Mouse (Mus musculus): ENCODE results near the gene Pigo. TPM values are rescaled to one million over a fixed set of nuclear protein-coding genes. Genes with fewer than 3 reads are reported as not detected.

The Pigo gene
- polyA plus RNA-seq (2012; rRNA removed) = 13.3 and 13.9 TPM in 2 replicates

DNA sequence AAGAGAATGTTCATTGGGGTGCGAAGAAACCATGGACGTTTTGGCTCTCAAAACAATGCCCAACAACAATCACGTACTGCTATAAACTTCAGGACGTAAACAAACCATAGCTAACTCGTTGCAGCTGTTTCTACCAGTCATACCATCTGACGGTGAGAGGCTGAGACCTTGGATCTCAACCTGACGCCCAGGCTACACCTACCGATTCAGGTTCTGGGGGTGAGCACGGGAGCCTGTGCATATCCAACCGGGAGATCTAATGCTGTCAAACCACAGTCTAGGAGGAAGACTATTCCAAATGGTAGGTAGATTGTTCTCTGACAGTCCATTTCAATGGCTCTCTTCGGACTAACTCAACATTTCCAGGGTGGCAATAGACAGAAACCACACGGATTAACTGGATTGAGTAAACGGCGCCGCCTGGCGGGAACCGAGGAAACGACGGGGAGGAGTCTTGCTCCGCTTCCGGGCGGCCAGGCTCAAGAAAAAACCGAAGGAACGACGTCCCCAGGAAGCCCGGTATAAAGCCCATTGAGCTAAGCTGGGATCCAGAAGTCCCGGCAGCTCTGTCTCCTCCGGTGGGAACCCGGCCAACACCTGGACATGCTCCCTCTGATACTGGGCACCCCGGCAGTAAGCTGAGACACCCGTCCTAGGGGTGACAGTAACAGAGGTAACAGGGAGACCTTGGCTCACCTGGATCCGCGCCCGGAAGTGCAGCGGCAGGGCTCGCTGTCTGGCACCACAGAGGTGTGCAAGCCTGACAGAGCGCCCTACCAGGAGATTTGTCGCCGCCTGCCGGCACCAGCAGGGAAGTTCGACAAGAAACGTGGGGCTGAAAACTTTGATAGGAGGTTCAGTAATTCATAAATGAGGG, at the start of gene Pigo:
TSS of gene Pigo (minus strand) at position 736 of the 877 bp plus-strand sequence.

DNA sequence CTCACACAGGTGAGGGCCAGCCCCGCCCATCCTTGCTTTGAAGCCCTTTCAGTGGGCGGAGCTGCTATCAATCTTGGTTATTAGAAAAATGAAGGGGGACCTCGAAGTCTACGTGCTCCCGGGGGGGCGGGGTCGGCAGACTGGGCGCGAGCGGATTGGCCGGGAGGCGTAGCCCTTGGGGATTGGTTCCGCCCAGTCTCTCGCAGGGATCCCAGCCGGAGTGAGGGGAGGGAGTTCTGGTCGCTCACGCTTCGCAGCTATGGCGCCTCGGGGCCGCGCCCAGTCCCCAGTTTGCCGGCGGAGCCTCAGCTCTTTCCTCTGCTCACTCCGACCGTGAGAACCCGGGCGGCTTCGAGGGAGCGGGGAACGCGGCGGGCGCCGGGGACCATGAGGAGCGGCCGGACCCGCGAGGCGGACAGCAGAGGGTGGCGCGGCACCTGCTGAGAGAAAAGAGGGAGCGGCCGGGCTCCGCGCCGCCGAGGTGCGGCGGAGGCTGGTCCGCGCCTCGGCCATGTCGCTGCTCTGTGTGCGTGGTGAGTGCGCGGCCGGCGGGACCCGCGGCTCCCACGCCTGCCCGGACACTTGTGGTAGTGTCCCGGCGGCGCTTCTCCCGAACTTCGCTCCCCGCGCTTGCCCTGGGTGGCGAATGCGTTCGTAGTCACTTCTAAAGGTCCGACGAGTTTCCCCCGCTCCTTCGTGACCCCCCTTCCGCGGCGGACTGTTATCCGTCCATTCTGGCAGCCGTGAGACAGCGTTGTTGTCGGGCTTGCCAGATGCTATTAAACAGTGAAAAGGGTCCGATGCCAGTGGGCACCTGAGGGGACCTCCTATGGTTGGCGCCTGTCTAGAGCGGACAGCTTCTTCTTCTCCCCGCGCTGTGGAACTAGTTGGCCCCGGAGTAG, 33.4 kb upstream of the Pigo start, which contains the start of gene Unc13b:
TSS of gene Unc13b (plus strand) at position 201 of the 902 bp plus-strand sequence.

DNA sequence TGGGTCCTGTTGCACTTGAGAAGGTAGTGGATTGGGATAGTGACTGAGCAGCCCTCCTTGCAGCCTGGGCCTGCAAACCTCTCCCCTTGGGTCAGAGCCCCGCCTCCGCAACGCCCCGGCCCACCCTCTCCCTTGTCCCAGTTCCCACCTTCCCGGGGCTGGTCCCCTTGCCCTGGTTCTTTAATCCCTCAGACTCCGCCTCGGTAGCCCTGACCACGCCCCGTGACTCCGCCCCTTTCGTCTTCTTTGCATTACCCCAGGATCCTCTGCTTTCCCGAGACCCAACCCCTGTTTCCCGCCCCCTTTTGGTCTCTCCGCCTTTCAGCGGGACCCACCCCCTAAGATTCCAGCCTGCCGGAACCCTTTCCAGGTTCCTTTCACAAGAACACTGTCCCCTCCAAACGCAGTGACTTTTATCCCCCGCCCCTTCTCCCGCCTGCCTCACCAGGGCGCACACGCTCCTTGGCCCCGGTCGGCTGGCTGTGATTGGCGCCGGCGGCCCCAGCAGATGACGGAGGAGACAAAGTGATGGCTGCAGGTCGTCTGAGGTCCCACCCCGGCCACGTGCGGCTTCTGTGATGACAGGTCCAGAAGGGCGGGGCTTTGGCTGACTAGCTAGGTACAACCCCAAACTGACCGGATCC, 20.2 kb upstream of the Pigo start, which contains the start of gene Fam214b:
TSS of gene Fam214b (minus strand) at position 562 of the 644 bp plus-strand sequence.

DNA sequence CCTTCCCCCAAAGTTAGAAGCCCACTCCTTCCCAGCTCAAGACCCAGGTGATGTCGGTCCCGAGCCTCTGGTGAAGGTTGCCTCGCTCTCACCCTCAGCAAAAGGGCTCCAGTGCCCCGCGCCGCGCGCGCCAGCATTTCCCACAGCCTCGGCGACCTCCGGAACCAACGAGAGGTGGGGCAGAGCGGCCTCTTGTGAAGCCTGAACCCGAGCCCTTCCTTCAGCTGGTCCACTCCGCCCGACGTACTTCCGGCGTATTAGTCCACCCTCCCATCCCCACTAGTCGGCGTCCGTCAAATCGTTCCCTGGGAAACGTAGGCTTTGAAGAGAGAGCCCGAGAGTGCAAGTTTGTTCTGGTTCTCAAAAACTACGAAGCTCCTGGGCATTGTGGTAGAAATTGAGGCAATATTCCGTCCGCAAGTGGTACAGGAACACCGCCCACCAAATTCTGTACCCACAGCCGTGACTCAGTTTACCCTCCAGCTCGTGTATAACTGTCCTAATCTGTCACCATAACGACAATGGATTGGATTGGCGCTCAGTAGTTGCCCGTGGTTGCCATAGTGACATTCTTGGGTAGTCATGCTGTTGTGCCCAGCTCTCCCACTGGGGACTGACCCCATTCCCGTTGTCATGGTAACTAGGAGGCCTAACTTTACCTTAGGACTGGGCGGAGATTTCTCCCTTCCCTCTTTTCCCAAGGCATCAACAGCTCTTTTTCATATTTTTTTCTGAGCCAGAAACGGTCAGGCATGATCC, 5.8 kb upstream of the Pigo start, which contains the start of gene Stoml2:
TSS of gene Stoml2 (minus strand) at position 474 of the 759 bp plus-strand sequence.

DNA sequence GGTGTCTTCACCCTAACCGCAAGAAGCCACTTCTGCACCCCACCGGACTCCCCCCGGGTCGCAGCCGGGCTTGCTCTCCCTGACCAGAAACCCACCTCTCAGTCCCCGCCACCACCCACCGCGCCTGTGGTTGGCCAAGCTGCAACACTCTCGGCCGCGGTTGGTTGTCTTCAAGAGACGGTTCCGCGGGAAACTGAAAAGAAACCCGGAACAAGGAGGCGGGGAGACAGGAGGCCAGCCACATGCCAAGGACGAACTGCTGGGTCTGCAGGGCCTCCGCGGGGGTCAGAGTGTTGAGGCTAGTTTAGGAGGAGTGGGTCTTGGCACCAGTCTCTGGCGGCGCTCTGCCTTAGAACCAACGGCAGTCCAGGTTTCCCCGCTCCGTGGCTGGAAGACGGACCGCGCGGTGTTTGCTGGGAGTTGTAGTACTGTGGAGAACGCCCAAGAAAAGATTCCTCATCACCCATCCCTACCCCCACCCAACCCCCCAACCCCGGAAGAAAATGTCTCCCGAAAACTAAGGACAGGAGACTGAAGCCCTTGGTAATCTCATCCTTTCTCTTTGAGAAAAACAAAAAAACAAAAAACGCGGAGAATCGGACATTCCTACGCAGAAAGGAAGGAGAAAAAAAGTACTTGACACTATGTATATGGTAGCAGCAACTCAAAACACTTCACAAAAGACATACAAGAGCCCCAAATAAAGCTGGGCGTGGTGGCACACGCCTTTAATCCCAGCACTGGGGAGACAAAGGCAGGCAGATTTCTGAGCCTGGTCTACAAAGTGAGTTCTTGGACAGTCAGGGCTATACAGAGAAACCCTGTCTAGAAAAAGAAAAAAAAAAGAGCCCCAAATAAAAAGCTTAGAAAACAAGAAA, 15.2 kb downstream of the Pigo start, which contains the start of gene Fancg:
TSS of gene Fancg (minus strand) at position 346 of the 878 bp plus-strand sequence.

DNA sequence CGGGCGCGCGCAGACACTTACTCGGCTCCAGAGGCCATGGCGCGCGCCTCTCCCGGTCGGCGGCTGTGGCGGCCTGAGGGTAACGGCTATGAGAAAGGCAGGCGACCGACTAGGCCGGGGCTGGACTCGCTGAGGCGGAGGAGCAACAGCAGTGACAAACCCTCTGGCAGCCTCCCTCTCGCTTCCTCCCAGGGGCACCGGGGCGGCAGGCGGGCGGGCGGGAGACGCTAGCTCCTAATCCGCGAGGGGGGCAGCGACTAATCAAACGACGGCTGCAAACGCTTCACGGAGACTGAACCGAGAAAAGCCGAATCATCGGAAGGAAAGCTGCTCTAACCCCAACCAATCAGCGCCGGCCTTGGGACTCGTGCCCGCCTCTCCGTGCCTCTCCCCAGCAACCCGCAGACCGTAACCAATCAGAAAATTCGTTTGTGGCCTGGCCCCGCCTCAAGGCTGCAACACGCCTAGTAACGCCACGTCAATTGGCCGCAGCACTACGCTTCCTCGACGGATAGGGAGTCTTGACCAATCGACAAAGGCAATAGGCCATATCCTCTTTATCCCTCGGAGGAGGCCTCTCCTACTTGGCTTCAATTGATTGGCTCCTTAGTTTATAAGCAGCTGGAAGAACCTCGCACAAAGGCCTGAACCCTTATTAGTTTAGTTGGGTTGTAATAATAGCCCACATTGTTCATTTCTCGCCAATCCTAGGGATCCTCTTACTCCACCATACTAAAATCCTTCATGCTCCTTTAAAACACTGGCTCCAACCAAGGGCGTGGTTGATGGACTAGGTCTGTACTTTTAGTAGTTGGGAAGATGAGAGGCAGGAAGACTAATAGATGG, 25.3 kb downstream of the Pigo start, which contains the start of gene Vcp:
TSS of gene Vcp (minus strand) at position 367 of the 846 bp plus-strand sequence.

DNA sequence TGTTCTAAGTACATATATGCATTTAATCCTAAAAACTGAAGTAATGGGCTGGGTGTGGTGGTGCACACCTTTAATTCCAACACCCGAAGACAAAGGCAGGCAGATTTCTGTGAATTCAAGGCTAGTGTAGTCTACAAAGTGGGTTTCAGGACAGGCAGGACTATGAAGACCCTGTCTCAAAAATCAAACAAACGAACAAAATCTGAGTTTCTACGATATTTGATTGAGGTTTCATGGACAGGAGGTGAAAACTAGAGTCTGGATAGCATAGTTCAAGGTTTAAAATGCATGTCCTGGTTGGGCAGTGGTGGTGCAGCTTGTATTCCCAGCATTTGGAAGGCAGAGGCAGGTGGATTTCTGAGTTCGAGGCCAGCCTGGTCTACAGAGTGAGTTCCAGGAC, 56.3 kb downstream of the Pigo start, which contains the start of gene 1700022I11Rik:
TSS of gene 1700022I11Rik (plus strand) at position 301 of the 400 bp plus-strand sequence.

Other genes with a start within 250 kb of the Pigo start
- not detected in 2 replicates for gene Fam205a1, start 171.9 kb downstream of the Pigo start, polyA plus RNA-seq (2012; rRNA removed)
- gene Gm12394, start 169.0 kb downstream of the Pigo start, polyA plus RNA-seq (2012; rRNA removed) = not detected in 2 replicates
- gene Fam205c, start 151.6 kb downstream of the Pigo start, polyA plus RNA-seq (2012; rRNA removed) = not detected in 2 replicates
- gene Phf24, start 109.2 kb downstream of the Pigo start, polyA plus RNA-seq (2012; rRNA removed) = 1.5 and 2.4 TPM in 2 replicates
- gene Dnajb5, start 76.0 kb downstream of the Pigo start, polyA plus RNA-seq (2012; rRNA removed) = 10.8 and 12.7 TPM in 2 replicates
- not detected in 2 replicates for gene 1700022I11Rik, start 56.2 kb downstream of the Pigo start, polyA plus RNA-seq (2012; rRNA removed)
- 135 and 178 TPM in 2 replicates for gene Vcp, start 25.3 kb downstream of the Pigo start, polyA plus RNA-seq (2012; rRNA removed)
- 5.1 and 5.2 TPM in 2 replicates for gene Fancg, start 15.3 kb downstream of the Pigo start, polyA plus RNA-seq (2012; rRNA removed)
- gene Stoml2, start 5.9 kb upstream of the Pigo start, polyA plus RNA-seq (2012; rRNA removed) = 49.2 and 49.5 TPM in 2 replicates
- 11.8 and 13.7 TPM in 2 replicates for gene Fam214b, start 20.4 kb upstream of the Pigo start, polyA plus RNA-seq (2012; rRNA removed)
- 7.0 TPM in 2 replicates for gene Unc13b, start 33.1 kb upstream of the Pigo start, polyA plus RNA-seq (2012; rRNA removed)
- gene Atp8b5, start 241.3 kb upstream of the Pigo start, polyA plus RNA-seq (2012; rRNA removed) = 0.02 and 0.19 TPM in 2 replicates